Mouse (Mus musculus) gastrocnemius, adult 2 months (tissue): Measurements from ENCODE around the gene Rcn2. TPM values are rescaled to one million over a fixed set of nuclear protein-coding genes. Genes with fewer than 3 reads are reported as not detected.
"Not testable (repeated sequence)": the region's sequence is repeated elsewhere in the genome, so short reads cannot be mapped to it uniquely, and the experiment has no call there.

Experiments used
- DNase-seq: peaks from one replicate; pipeline ENCODE4 v3.0.0; 2022
- H3K27ac ChIP-seq: fragments of 200-600 bp; 2 replicates; pipeline ENCODE4 v1.8.1; 2022; ENCODE audit warnings: mild to moderate bottlenecking
- H3K4me3 ChIP-seq: fragments of 200-600 bp; 2 replicates; pipeline ENCODE4 v1.8.1; 2022; ENCODE audit warnings: mild to moderate bottlenecking, moderate library complexity
- CTCF ChIP-seq: fragments of 200-600 bp; IDR thresholded peaks from 2 replicates; pipeline ENCODE4 v1.8.1; 2022; ENCODE audit warnings: antibody characterized with exemption, mild to moderate bottlenecking, moderate library complexity
- intact Hi-C: fragments of 180-260 bp; cut with DNase I; formaldehyde crosslinking; loops from one replicate; pipeline ENCODE4 v1.15.1; 2025
- long read RNA-seq, 2 experiments: library from polyadenylated mRNA; stranded (forward); transcript quantifications; one replicate each; pipeline ENCODE4 v2.0.0; 2021
- total RNA-seq, 2 experiments: library from RNA; stranded (reverse); gene quantifications; 2 replicates each; pipeline ENCODE4 v1.2.3; 2021

Gene Rcn2
- 10 to 100 TPM; 18.0 to 21.8 TPM for total RNA-seq
- long read RNA-seq, experiment 1, transcript Rcn2-201 (7 exons, 2,024 nt): major isoform, 39 of 43 reads
- long read RNA-seq, experiment 1, partial matches to known transcripts: 1 of 43 reads
- long read RNA-seq, experiment 1, other reads (novel, unspliced or antisense): 3 of 43 reads
- long read RNA-seq, experiment 2, transcript Rcn2-201 (7 exons, 2,024 nt): major isoform, 37 of 38 reads
- long read RNA-seq, experiment 2, partial matches to known transcripts: 0 of 38 reads
- long read RNA-seq, experiment 2, other reads (novel, unspliced or antisense): 1 of 38 reads

DNA sequence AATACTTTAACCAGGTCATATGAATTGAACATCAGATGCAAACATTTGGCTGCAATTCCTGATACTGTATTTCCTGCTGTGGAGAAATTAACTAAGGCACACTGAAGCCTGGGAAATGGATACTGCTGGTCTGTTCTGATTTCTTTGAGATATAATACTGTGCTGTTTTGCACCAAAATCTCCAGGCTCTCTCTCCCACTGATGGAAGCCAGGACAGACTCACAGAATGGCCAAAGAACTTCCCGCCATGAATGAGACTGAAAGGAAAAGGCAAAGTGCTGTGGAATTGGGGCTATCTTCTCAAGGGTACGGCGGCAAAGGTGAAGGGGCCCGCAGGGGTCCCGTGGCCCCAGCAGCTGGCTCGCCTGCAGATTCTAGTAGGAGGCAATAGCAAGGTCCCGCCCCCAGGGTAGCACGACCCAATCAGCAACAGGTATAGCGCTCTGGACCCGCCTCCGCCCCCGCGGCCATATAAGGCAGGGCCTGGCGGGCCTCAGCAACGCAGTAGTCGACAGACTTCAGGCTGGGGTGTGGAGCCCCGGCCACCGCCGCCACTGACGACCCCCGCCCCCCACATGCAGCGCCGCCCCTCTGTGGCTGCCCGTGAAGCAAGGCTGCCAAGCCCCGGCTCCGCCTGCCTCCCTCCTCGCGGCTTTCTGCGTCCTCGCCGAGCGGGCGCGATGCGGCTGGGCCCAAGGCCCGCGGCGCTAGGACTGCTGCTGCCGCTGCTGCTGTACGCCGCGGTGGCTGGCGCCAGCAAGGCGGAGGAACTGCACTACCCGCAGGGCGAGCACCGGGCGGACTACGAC lies at the start of gene Rcn2:
Gene Rcn2 (plus strand): TSS at position 474 of the 809 bp plus-strand sequence.
- DNase-seq: peak; percentile 96
- intact Hi-C loops: no loop called here
- peak within 1 kb of the TSS; percentile 83 for H3K4me3 ChIP-seq
- no peak for TF ChIP-seq CTCF
- peak within 1 kb of the TSS; percentile 95 for H3K27ac ChIP-seq

DNA sequence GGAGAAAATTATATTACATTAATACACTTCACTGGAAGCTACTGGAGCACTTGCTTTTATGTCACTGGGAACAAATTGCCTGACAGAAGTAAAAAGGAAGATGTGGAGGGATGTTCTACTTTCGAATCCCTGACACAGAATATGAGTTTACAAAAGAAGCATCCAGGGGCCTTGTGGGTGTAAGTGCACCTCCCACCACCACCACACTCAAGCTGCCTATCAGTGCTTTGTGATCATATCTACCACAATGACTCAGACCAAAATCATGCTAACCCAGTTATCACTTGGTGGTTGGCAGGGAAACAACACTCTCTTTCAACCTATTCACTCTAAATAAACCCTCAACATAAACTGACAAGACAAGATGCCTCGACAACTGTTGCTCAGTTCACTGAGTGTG lies 37.0 kb upstream of the Rcn2 start:
- H3K4me3 ChIP-seq, intact Hi-C loops, DNase-seq, H3K27ac ChIP-seq: not testable (repeated sequence)

DNA sequence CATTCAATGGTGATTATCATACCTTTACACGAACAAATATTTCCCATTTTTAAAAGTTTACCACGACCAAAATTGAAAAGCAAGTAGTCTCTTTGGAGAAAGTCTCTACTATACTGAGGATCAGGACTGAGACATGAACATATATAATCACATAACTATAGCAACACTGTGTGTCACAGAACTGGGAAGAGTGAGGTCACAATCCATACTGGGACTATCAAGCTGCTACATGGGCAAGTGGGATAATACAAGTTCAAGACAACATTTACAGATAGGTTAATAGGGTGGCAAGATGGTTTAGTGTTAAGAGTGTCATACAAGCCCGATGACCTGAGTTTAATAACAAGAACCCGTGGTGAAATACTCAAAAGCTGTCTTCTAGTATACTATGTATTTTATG lies 31.2 kb upstream of the Rcn2 start, which contains the start of gene 4930563M21Rik:
Gene 4930563M21Rik (minus strand): TSS at position 101 of the 400 bp plus-strand sequence.
- intact Hi-C loops: no loop called here
- DNase-seq: no peak
- Histone ChIP-seq H3K4me3 (no peak within 1 kb of the TSS), H3K27ac (no peak within 1 kb of the TSS)
- TF ChIP-seq CTCF: no peak

DNA sequence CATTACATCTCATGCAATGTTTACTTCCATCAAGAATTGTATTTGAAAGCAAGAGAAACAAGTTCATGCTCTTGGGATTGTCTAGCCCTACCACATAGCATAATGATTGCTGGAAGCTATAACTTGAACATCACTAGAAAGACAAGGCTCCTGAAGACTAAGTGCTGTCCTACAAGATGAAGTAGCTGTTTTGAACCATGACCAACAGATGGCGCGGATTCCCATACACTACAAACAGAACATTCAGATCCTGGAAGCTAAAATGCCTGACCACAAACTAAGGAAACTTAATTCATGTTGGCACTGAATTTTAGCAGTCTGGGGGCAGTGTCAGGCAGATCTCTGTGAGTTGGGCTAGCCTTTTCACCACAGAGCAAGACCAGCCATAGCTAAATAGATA lies 16.9 kb upstream of the Rcn2 start:
- peak; percentile 45 for TF ChIP-seq CTCF
- intact Hi-C loops: no loop called here

DNA sequence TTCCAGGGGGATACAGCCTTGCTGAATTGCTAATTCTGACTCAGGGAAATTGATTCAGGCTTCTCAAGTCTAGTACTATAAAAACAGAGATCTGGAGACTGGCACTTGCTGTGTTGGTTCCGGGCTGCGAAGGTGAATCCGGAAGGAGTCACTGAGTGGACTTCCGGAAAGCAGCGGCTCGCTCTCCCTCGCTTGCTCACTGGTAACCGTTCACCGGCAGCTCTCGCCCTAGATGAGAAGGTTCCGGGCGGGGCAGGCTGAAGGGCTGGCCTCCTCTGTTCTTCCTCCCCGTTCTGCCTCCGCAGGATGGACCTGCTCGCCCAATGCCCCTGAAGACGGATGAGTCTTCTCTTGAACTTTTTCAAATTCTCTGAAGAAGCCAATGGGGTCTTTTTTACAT lies 14.4 kb upstream of the Rcn2 start:
- no peak for DNase-seq
- Histone ChIP-seq H3K27ac (no peak overlapping the region), H3K4me3 (peak overlapping the region; percentile 34; the same call in 1 of the 2 replicates)
- no peak for TF ChIP-seq CTCF
- intact Hi-C loops: no loop called here

More for the DNA sequence above, 16.9 kb upstream of the Rcn2 start:
- DNase-seq: no peak
- Histone ChIP-seq H3K27ac (no peak overlapping the region), H3K4me3 (no peak overlapping the region)

DNA sequence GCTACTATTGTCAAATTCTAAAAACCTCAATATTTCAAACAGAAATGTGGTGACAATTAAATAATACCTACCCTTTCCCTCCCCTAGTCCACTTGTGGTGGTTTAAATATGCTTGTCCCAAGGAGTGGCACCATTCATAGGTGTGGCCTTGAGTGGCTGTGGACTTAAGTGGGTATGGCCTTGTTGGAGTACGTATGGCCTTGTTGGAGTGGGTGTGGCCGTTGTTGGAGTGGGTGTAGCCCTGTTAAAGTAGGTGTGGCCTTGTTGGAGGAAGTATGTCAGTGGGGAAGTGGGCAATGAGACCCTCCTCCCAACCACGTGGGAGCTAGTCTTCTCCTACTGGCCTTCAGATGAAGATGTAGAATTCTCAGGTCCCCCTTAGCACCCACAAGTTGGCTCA lies 9.4 kb upstream of the Rcn2 start:
- intact Hi-C loops: no loop called here
- no peak for TF ChIP-seq CTCF
- H3K27ac ChIP-seq: no peak overlapping the region
- H3K4me3 ChIP-seq: no peak overlapping the region
- no peak for DNase-seq

DNA sequence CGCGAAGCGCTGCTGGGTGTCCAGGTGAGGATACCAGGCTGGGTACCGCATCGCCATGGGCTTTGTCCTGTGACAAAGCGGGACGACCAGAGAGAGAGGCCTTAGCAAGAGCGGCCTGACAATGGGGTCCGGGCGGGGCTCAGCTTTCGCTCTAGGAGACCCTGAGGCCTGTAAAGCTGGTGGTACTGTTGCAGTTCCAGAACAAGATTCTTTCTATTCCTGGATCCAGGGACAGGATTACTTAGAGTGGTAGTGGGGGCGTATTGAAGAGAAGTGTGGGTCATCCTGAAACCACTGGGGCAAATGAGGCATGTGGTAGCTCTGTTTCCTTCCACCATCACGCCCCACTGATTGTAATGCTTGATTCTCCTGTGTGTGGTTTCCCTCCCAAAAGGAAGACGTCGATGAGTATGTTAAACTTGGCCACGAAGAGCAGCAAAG lies 556 bp downstream of the Rcn2 start:
- no peak for TF ChIP-seq CTCF
- intact Hi-C loops: no loop called here

DNA sequence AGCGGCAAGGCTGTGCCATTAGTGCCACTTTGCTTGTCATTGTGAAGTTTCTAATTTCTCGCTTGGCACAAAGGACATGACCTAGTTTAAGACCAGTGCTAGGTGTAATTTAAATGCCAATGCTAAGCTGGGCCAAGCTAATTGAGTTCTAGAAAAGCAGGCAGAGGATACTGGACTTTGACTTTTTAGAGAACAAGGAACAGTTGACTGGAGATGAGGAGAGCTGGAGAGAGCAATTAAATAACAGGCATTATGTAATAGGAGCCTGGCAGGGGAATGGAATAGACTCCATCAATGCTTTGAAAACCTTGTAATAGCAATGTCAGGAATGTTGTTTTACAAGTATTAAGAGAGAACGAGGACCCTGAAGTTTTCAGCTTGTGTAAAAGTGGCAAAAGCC lies 12.2 kb downstream of the Rcn2 start:
- TF ChIP-seq CTCF: no peak
- H3K27ac ChIP-seq: peak overlapping the region; percentile 24; the same call in 1 of the 2 replicates
- no peak overlapping the region for H3K4me3 ChIP-seq
- DNase-seq: no peak
- intact Hi-C loops: no loop called here

More for the DNA sequence above, 556 bp downstream of the Rcn2 start:
- no peak for DNase-seq
- H3K4me3 ChIP-seq: peak overlapping the region; percentile 83
- H3K27ac ChIP-seq: peak overlapping the region; percentile 95

DNA sequence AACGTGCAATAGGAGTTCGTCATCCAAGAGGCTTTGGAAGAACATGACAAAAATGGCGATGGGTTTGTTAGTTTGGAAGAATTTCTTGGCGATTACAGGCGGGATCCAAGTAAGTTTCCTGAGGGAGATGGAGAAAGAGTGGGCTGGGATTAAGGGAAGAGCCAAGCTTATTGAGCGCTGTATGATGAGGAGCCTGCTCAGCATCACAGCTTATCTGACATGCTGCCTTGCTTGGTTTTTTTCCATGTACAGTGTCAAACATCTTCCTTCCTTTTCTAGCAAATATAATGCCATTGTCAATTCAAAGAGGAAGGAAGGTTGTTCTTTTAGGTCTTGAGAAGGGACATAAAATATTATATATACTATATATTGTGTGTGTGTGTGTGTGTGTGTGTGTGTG lies 14.5 kb downstream of the Rcn2 start:
- DNase-seq: no peak
- TF ChIP-seq CTCF: no peak
- Histone ChIP-seq H3K4me3 (no peak overlapping the region), H3K27ac (no peak overlapping the region)
- intact Hi-C loops: no loop called here

DNA sequence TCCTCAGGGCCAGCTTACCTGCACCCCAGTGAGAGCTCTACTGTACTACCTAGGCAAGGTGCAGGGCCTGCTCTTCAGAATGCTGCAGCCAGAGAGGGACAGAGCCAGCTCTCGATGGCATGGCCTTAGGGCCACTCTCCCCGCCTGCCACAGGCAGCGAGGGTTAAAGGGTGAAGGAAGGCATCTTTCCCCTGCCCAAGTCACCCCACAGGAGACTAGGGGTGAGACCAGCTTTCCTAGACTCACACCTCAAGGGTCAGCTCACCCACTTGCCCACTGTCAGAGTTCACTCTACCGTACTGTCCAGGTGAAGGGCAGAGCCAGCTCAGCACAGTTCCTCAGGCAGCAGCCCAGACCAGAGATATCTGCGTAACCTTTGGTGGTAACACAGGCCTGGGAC lies 20.7 kb downstream of the Rcn2 start:
- intact Hi-C loops: no loop called here
- Histone ChIP-seq H3K27ac (no peak overlapping the region), H3K4me3 (no peak overlapping the region)
- TF ChIP-seq CTCF: no peak
- DNase-seq: no peak

DNA sequence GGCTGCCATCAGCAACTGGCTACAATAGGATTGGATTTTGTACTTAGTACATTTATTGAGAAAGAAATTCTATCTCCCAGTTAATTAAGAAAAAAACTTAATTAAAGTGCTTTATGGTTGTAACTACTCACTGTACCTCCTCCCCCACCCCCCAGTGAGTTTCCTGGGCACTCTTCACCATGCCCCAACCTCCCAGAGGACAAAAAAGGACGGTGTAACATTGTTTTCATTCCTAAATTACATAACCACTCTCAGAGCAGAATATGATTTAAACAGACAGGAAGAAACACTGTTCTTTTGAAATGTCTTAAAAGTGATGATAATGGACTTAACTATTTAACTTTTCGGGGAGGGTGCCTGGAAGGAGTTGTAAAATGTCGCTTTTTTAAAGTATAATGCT lies 23.4 kb downstream of the Rcn2 start:
- TF ChIP-seq CTCF: no peak
- H3K27ac ChIP-seq: peak overlapping the region; percentile 38; the same call in 1 of the 2 replicates
- intact Hi-C loops: no loop called here
- no peak for DNase-seq
- H3K4me3 ChIP-seq: no peak overlapping the region

DNA sequence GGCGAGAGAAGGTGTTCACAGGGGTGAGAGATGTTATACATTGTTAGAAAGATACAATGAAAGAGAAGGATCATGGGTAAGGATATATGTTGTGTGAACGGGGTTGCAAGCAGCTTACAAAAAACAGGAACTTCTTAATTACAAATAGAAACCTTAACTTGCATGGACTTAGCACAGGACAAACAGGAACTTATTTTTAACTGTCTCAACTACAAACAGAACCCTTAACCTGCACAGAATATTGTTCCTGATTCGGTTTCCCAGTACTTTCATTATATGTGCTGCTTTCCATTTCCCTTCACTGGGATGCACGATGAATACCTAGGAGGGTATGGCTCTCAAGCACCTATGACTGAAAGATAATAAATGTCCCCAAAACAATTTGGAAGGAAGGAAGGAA lies 26.3 kb downstream of the Rcn2 start:
- no peak for DNase-seq
- intact Hi-C loops: no loop called here
- no peak overlapping the region for H3K4me3 ChIP-seq
- no peak for TF ChIP-seq CTCF
- H3K27ac ChIP-seq: no peak overlapping the region

DNA sequence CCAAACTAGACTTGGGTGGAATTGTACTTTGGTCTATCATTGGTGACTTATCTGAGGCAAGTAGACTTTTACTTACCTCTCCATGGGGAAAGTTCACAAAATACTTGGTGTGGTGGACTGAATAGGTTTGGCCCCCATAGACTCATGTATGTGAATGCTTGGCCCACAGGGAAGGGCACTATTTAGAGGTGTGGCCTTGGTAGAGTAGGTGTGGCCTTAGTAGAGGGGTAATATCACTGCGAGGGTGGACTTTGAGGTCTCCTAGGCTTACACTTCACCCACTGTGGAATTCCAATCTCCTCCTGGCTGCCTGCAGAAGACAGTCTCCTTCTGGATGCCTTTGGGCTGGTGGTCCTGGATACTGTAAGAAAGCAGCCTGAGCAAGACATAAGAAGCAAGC lies 27.0 kb downstream of the Rcn2 start:
- Histone ChIP-seq H3K4me3 (no peak overlapping the region), H3K27ac (no peak overlapping the region)
- no peak for TF ChIP-seq CTCF
- intact Hi-C loops: no loop called here
- DNase-seq: no peak
